Mouse (Mus musculus): ENCODE results near the gene Tmem255b.

- no peak for TF ChIP-seq POLR2A (IDR thresholded peaks at IDR 0.05; ENCODE audit: low read depth, low read length)
- no peak for TF ChIP-seq CTCF (IDR thresholded peaks at IDR 0.05; ENCODE audit: extremely low read depth, insufficient read depth, insufficient read length, insufficient replicate concordance)
Observed at GRCm38 (mm10) chr8:13506849-13507248, 71.9 kb downstream of the Tmem255b start.

Data from spleen, adult 2 months (tissue).